Mouse (Mus musculus) bone marrow, adult 2 months (tissue): ENCODE measurements around the gene Pdcd1. TPM values are rescaled to one million over a fixed set of nuclear protein-coding genes. Genes with fewer than 3 reads are reported as not detected.

ENCODE experiments used
- H3K27ac ChIP-seq: fragments of 200-500 bp; 2 replicates; pipeline ENCODE4 v1.5.1; 2012; ENCODE audit warnings: low read depth, mild to moderate bottlenecking, control low read depth, inconsistent platforms, low read length; ENCODE audit not compliant: control insufficient read depth, poor library complexity, insufficient read depth
- H3K4me1 ChIP-seq: fragments of 200-500 bp; 2 replicates; pipeline ENCODE4 v1.6.1; 2011; ENCODE audit warnings: low read length; ENCODE audit not compliant: control insufficient read depth, insufficient read depth
- H3K4me3 ChIP-seq: fragments of 200-500 bp; replicated peaks from 2 replicates; pipeline ENCODE3; 2011; ENCODE audit warnings: mild to moderate bottlenecking, low read depth, low read length, control low read depth; ENCODE audit not compliant: control insufficient read depth
- CTCF ChIP-seq: fragments of 200-500 bp; IDR thresholded peaks from 2 replicates; pipeline ENCODE4 v1.5.1; 2011; ENCODE audit warnings: low read length, control low read depth; ENCODE audit not compliant: control insufficient read depth, insufficient read depth
- POLR2A ChIP-seq: fragments of 200-500 bp; IDR thresholded peaks from 2 replicates; pipeline ENCODE4 v1.6.1; 2011; ENCODE audit warnings: low read depth, mild to moderate bottlenecking, control low read depth, low read length, borderline replicate concordance; ENCODE audit not compliant: control insufficient read depth
- WGBS: fragments of 180-500 bp; shearing (Covaris S2); methylation state at CpG from one replicate; pipeline ENCODE4 v1.1.7; 2018; 5-methylcytosine and 5-hydroxymethylcytosine counted together
- polyA plus RNA-seq: library from polyadenylated mRNA; stranded (reverse); fragments of >200 nt; gene quantifications from 2 replicates; pipeline ENCODE4 v1.2.4, GENCODE M21; 2011; ENCODE audit warnings: low replicate concordance; ENCODE audit not compliant: missing spikeins, insufficient read depth, insufficient read length

Gene Pdcd1
- polyA plus RNA-seq, 1 experiment: not detected

GRCm38 (mm10) chr1:94046544-94046943, 5.8 kb downstream of the Pdcd1 start:
- H3K4me1 ChIP-seq: no peaks in the 10 kb centered on the region
- WGBS: 72% methylated on average over 4 of the region's 4 CpGs
- TF ChIP-seq CTCF (no peak), POLR2A (no peak)
- H3K27ac ChIP-seq: no peak overlapping the region
- H3K4me3 ChIP-seq: no peak overlapping the region

GRCm38 (mm10) chr1:94045559-94045958, 6.8 kb downstream of the Pdcd1 start:
- Histone ChIP-seq H3K4me3 (no peak overlapping the region), H3K27ac (no peak overlapping the region), H3K4me1 (no peaks in the 10 kb centered on the region)
- WGBS: 74% methylated on average over 3 of the region's 3 CpGs
- no peak for TF ChIP-seq CTCF
- no peak for TF ChIP-seq POLR2A

GRCm38 (mm10) chr1:94040391-94040790, 12.0 kb downstream of the Pdcd1 start:
- H3K4me1 ChIP-seq: peaks cover 2% of the 10 kb centered on the region
- 86% methylated on average over 2 of the region's 2 CpGs for WGBS
- no peak overlapping the region for H3K27ac ChIP-seq
- TF ChIP-seq POLR2A: no peak
- no peak for TF ChIP-seq CTCF
- no peak overlapping the region for H3K4me3 ChIP-seq

DNA sequence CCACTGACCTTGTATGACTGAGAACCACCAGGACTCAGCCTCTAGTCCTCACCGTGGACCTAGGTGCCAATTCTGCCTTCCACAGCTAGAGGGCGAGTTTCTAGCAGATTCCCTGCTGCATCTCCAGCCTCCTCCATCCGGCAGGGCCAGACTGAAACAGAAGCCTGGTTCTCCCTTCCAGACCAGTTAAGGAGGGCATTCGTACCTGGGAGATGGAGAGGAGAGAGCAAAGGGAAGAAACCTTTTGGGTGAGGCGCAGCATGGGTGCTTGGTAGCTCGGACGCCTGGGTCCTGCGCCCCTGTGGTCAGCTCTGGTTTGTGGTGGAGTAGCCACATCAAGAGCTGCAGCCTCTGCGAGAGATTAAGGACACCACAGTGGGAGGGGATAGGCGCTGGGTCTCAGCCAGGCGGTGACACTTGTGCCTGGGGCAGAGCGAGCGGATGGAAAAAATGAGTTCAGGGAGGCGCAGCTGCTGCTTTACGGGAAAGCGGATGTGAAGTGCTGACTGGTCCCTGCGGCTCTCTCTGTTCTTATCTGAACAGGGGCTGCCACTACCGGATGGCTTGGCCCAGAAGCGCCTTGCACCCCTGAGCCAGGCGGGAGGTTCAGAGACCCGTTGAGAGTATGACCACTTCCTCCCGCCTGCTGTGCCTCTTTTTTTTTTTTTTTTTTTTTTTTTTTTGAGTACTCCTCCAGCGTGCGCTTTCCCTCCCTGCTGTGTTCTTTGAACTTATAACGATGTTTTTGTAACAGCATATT, 17.2 kb downstream of the Pdcd1 start:
- TF ChIP-seq POLR2A: no peak
- TF ChIP-seq CTCF: peak; percentile 85
- Histone ChIP-seq H3K4me1 (peaks cover 2% of the 10 kb centered on the region), H3K27ac (peak overlapping the region; percentile 53), H3K4me3 (peak overlapping the region; percentile 61)
- WGBS: under 1% methylated on average over 25 of the region's 25 CpGs

DNA sequence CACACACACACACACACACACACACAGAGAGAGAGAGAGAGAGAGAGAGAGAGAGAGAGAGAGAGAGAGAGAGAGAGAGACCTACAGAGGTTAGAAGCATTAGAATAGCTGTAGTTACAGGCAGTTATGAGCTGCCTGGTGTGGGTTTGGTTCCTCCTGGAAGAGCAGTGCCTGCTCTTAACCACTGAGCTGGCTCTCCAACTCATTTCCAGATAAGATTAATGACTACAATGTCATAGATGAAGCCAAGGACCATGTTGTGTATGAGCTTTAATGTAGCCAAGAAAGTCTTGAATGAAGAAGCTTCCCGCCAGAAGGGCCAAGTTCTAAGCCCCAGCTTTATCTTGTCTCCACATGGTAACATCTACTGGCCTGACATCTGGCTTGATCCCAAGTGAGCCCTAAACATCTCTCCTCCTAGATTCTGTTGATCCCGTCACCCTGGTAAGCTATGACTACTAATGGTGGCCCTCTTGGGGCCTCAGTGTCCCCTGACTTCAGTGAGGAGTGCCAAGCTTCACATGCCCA, 19.2 kb downstream of the Pdcd1 start:
- H3K4me3 ChIP-seq: no peak overlapping the region
- peaks cover 2% of the 10 kb centered on the region for H3K4me1 ChIP-seq
- TF ChIP-seq CTCF (no peak), POLR2A (no peak)
- no peak overlapping the region for H3K27ac ChIP-seq
- 77% methylated on average over 2 of the region's 2 CpGs for WGBS

GRCm38 (mm10) chr1:94028741-94029140, 23.6 kb downstream of the Pdcd1 start:
- no peaks in the 10 kb centered on the region for H3K4me1 ChIP-seq
- H3K27ac ChIP-seq: no peak overlapping the region
- H3K4me3 ChIP-seq: no peak overlapping the region
- 86% methylated on average over 2 of the region's 2 CpGs for WGBS
- TF ChIP-seq CTCF (no peak), POLR2A (no peak)

DNA sequence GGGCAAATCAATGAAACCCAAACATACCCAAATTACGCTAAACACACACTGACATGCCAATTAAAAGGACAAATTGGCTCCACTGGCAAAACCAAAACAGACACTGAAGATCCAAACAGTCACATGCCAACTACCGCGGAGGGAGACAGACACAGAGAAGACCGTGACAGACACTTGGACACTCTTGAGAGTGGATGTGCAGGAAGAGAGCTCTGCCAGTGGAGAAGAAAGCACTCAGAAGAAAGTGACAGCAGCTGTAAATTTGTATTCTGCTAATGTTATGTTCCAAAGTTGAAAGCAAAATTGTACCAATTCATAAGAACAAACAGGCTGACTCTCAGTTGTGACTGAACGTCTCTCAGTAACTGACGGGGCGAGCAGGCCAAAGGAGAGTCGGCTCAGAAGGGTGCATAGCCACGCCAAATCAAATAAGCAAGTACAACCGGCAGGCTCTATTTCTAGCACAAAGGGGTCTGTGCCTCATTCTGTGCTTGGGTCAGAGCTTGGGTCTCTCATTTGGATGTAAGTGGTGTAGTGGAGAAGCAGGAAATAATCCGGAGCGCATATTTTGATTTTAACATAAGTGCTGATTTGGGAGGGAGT, 24.7 kb downstream of the Pdcd1 start:
- no peak overlapping the region for H3K27ac ChIP-seq
- H3K4me1 ChIP-seq: no peaks in the 10 kb centered on the region
- H3K4me3 ChIP-seq: no peak overlapping the region
- 89% methylated on average over 12 of the region's 12 CpGs for WGBS
- no peak for TF ChIP-seq POLR2A
- TF ChIP-seq CTCF: no peak

- TF ChIP-seq CTCF (no peak), POLR2A (no peak)
Measured at GRCm38 (mm10) chr1:94020151-94020550, 32.2 kb downstream of the Pdcd1 start, which contains the start of gene Neu4. TSS of gene Neu4 (plus strand) at chr1:94020451.

More at GRCm38 (mm10) chr1:94020151-94020550, 32.2 kb downstream of the Pdcd1 start, which contains the start of gene Neu4:
- 91% methylated on average over 6 of the region's 6 CpGs for WGBS
- no peak within 1 kb of the TSS for H3K4me3 ChIP-seq
- H3K4me1 ChIP-seq: no peaks in the 10 kb centered on the region
- H3K27ac ChIP-seq: no peak within 1 kb of the TSS
